Mouse (Mus musculus): ENCODE measurements around the gene Mrpl4. TPM values are rescaled to one million over a fixed set of nuclear protein-coding genes. Genes with fewer than 3 reads are reported as not detected.

Gene Mrpl4
- total RNA-seq (2021): 10 to 100 TPM; 57.3 to 62.1 TPM
- long read RNA-seq, experiment 1, transcript Mrpl4-201 (9 exons, 1,288 nt): major isoform, 69 of 116 reads
- long read RNA-seq, experiment 1, partial matches to known transcripts: 8 of 116 reads
- long read RNA-seq, experiment 1, other reads (novel, unspliced or antisense): 39 of 116 reads
- long read RNA-seq, experiment 2, transcript Mrpl4-201 (9 exons, 1,288 nt): major isoform, 47 of 77 reads
- long read RNA-seq, experiment 2, partial matches to known transcripts: 8 of 77 reads
- long read RNA-seq, experiment 2, other reads (novel, unspliced or antisense): 21 of 77 reads

DNA sequence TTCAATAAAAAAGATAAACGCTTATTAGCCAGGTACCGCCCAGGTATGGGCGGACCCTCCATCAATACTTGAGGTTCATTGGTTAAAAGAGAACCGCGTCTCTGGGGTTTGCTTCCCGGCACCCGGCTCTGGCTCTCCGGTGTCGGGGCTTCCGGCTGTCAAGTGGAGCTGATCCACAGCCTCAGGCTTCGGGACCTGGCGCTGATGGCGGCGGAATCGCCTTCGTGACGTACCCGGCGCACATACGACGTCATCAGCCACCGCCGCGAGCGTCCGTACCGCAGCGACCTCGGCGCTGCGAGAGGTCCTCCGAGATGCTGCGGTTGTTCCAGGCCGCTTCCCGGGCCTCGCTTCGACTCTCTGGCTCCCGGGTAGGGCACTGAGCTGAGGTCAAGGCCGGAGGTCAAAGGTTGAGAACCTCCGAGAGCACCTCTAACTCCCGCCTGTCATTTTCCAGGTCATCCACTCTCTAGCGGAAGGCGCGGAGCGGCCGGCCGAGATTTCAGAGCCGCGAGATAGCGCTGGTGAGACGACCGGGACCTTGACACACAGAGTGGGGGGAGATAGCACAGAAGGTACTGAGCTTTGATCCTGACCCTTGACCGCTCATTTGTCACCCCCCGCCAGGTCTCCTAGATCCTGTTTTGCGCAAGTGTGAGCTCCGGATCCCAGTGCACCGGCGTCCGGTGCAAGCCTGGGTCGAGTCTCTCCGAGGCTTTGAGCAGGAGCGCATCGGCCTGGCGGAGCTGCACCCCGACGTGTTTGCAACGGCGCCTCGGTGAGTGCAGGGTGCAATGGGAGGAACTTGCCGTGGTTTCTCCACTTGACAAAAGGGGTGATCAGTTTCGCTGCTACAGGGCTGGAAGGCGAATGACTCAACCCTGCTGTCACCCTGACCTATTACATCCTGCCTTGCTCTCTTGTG is at the start of gene Mrpl4:
Gene Mrpl4, plus strand, starts transcription at position 112 of the 925 bp plus-strand sequence.
- peak; percentile 93 to 94 for DNase-seq (ENCODE audit: low spot score in 2 of 2)

GRCm38 (mm10) chr9:20956989-20957388 is 45.5 kb upstream of the Mrpl4 start:
- no peak for DNase-seq (ENCODE audit: low spot score in 2 of 2)

GRCm38 (mm10) chr9:20959430-20959938 is 43.1 kb upstream of the Mrpl4 start, which contains the start of gene Dnmt1:
TSS of gene Dnmt1 (minus strand) at chr9:20959888.
- no peak for DNase-seq (ENCODE audit: low spot score in 2 of 2)

- DNase-seq (ENCODE audit: low spot score in 2 of 2): no peak
Measured at GRCm38 (mm10) chr9:20961557-20961956, 41.0 kb upstream of the Mrpl4 start.

DNA sequence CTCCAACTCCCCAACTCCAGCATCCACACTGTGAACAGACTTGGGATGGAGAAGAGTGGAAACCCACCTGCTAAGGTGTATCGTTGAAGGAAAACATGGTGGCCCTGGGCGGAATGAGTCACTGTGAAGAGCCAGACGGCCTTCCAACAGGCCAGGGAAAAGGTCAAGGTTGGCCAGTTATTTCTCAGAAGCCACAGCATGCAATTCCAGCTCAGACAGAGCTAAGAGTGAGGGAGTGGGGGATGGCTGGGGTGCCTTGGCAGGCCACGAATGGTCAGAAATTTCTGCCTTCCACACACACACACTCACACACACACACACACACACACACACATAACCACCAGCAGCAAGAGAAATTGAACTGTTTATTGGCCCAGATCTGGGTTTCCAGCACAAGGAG is 36.9 kb upstream of the Mrpl4 start:
- DNase-seq (ENCODE audit: low spot score in 2 of 2): no peak

DNA sequence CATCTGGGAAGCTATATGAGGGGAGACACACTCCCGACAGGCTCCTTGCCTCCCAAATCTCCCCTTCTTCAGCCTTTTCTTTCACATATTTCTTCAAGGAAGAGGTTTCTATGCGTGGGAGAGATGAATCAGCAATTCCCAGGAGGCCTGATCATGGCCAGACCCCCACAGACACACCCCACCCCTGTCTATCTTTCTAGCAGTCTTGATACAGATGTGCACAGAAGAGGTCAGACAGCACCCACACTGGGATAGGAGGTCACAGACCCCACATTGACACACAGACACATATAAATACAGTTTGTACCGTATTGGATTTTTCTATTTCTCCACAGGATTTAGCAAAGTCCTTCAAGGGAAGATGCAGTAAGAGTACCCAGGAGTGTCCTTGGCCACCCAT is 36.5 kb upstream of the Mrpl4 start:
- no peak for DNase-seq (ENCODE audit: low spot score in 2 of 2)

DNA sequence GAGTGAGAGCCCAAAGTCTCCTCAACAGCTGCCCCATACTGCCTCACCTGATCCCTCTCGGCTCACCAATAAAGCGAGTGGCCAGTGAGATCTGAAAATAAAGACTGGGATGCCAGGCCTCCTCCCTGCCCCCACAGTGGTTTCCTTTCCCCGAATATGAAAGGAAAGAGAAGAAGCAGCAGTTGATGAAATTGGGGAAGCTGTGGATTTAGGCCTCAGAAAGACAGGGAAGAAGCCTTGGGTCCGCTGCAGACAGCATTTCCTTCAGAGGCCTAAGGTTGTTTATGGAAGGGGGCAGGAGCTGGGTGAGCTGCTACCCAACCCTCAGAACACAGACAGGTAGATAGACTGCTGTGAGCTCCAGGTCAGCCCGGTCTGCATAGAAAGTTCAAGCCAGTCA is 35.8 kb upstream of the Mrpl4 start:
- no peak for DNase-seq (ENCODE audit: low spot score in 2 of 2)

- DNase-seq (ENCODE audit: low spot score in 2 of 2): peak in 1 of 2 experiments; percentile 19
Measured at GRCm38 (mm10) chr9:20971751-20972140, 30.8 kb upstream of the Mrpl4 start.

- DNase-seq (ENCODE audit: low spot score in 2 of 2): peak; percentile 63
Measured at GRCm38 (mm10) chr9:20972141-20972992, 30.2 kb upstream of the Mrpl4 start.

GRCm38 (mm10) chr9:20973001-20973681 is 29.4 kb upstream of the Mrpl4 start:
- no peak for DNase-seq (ENCODE audit: low spot score in 2 of 2)

GRCm38 (mm10) chr9:20973682-20974075 is 28.9 kb upstream of the Mrpl4 start:
- DNase-seq (ENCODE audit: low spot score in 2 of 2): no peak

DNA sequence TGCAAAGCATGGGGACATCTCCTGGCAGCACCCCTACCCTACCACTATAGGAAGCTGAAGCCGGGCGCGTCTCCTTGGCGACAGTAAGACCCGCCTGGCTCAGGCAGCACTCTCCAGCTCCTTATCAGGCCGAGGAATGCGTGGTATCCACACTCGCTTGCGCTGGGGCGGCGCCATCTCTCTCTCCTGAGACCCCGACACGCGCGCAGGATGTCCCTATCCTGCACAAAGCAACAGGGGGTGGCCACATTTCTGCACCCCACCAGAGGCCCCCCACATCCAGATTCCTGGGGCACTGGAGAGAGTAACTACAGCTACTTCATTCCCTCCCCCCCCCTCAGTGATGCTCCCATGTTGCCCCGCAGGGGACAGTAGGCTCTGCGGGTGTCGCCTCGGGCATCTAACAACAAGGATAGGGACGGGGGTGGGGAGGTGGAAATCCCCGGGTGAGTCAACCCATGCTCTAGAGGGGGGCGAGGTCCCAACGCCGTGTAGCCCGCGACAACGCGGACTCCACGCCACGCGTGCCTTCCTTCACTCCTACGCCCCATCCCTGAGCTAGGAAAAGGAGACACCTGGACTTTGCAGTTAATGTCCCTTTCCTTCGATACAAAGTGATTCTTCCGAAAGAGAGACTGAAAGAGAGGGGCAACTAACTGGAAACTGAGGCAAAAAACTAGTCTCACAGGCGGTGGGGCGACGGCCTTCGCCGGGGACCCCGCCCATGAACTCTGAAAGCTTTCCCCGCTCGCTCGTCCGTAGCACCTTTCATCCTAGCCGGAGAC is 26.9 kb upstream of the Mrpl4 start:
- DNase-seq (ENCODE audit: low spot score in 2 of 2): peak in 1 of 2 experiments; percentile 39

DNA sequence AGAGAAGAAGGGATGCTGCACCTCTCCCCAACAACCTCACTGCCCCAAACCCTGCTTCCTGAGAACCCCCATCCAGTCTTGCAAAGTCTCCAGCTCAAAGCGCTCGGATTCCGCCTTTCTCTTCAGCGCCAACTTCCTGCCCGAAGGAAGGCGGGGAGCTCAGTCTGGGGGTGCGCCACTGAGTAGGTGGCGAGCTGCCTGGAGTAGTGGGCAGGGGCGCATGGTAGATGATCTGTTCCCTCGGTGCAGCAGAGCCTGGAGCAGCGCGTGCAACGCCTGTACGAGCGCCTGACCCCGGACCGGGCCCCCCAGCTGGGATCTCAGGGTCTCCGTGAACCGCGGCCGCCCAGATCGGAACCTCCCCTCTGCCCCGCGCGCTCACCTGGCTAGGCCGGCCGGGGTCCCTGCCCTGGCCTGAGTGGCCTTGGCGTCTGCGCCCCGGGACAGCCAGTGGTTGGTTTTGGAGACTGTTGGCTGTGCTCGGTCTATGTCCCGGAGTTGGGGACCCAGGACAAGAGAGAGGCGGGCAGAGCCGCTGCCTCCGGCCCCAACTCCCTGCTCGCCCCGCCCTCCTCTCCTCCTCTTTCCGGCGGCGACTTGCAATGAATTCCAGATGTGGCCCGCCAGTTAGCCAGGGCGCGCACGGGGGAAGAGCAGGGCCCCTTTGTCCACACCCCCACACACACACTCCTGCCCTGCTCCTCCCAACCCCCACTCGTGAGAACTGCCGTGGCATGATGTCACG is 26.1 kb upstream of the Mrpl4 start, which contains the start of gene S1pr2:
Gene S1pr2, minus strand, starts transcription at position 566 of the 745 bp plus-strand sequence.
- DNase-seq (ENCODE audit: low spot score in 2 of 2): peak; percentile 36 to 50

GRCm38 (mm10) chr9:20976961-20977689 is 25.4 kb upstream of the Mrpl4 start:
- no peak for DNase-seq (ENCODE audit: low spot score in 2 of 2)

GRCm38 (mm10) chr9:20978409-20979095 is 24.0 kb upstream of the Mrpl4 start:
- DNase-seq (ENCODE audit: low spot score in 2 of 2): no peak

GRCm38 (mm10) chr9:20979181-20979580 is 23.4 kb upstream of the Mrpl4 start:
- DNase-seq (ENCODE audit: low spot score in 2 of 2): no peak

DNA sequence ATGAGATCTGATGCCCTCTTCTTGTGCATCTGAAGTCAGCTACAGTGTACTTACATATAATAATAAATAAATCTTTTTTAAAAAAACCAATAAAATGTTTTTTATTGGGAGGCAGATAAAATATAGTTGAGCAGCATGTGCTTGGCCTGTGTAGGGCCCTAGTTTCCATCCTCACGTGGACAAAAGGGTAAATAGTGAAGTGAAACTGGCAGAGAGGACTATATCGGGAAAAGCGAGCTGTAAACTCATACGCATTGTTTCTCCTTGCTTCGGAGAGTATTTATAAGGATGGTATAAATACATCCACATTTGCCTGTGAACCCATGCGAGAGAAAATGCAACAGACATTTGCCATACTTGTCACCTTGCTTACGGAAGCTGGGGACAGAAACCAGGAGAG is 22.8 kb upstream of the Mrpl4 start:
- no peak for DNase-seq (ENCODE audit: low spot score in 2 of 2)
